Mouse (Mus musculus): ENCODE data around the gene Lama2. TPM values are rescaled to one million over a fixed set of nuclear protein-coding genes. Genes with fewer than 3 reads are reported as not detected.

Gene Lama2
- polyA plus RNA-seq, 1 experiment from 2014 or later: 6.7 TPM

DNA sequence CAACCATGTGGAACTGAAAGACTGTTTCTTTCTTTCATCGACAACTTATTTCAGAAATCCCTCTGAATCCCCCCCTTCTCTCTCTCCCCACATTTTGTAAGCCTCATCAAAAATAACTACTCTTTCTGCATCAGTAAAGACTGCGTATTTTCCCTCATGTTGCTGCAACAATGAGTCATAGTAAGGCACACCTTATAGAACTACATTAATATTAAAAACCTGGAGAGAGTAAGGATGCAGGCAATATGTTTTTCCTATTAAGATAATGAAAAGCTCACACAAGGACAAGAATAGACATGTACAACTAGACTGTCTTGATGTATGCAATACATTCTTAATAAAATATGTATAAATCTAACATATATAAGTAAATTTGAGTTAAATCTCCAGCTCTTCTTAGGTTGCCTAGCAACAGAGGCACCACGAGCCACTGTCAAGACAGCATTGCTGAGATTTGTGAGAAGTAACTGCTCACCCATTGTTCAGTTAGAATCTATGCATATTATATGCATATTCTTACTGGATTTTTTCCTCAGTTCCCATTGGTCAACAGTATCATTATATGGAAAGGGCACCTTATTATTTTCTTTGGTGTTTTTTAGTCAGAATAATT, 110.6 kb downstream of the Lama2 start:
- Histone ChIP-seq H3K27ac (no peak overlapping the region), H3K4me2 (replicated peaks) (no peak overlapping the region), H3K4me1 (replicated peaks) (no peaks in the 10 kb centered on the region), H3K36me3 (no peaks in the 10 kb centered on the region), H3K9ac (no peak overlapping the region), H3K9me3 (no peaks in the 10 kb centered on the region), H3K4me3 (replicated peaks) (no peak overlapping the region), H3K27me3 (replicated peaks) (no peaks in the 10 kb centered on the region)
- 73% methylated on average over 3 of the region's 3 CpGs for WGBS
- no peak for ATAC-seq

DNA sequence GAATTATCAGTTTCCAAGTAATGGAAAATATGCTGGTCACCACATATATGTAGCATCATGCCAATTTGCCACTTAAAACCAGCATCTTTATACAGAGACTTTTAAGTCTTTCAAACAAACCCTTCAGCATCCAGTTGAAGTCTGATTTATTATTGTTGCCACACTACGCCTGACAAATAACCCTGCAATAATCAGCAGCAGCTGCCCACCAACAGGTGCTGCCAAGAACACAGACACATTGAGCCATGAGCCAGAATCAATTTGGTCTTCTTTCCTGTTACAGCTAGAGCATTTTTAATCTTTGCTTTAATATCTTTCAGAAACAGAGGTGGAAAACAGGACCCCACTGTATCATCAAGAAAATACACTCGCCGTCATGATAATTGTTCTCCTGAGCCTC, 118.7 kb downstream of the Lama2 start:
- Histone ChIP-seq H3K4me3 (replicated peaks) (no peak overlapping the region), H3K27me3 (replicated peaks) (no peaks in the 10 kb centered on the region), H3K9me3 (no peaks in the 10 kb centered on the region), H3K36me3 (no peaks in the 10 kb centered on the region), H3K4me2 (replicated peaks) (no peak overlapping the region), H3K4me1 (replicated peaks) (no peaks in the 10 kb centered on the region), H3K9ac (no peak overlapping the region), H3K27ac (no peak overlapping the region)
- 84% methylated on average over 3 of the region's 3 CpGs for WGBS
- ATAC-seq: no peak

DNA sequence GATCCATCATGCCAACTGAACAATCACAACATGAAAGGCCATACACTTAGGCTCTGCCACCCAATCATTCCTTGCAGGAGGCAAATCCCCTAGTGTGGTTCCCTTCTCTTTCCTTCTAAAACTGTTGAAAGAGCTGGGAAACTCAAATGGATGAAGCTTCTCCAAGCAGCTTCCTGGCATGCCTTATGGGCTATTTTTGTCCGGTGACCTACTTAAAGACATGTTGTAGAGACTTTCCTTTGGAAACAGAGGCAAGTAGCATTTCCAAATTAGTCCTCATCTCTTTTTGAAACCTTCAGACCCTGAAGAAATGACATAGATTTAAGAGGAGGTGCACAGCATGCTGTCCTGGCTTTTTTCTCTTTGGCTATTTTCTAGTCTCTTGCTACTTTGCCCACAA, 131.1 kb downstream of the Lama2 start:
- H3K27me3 ChIP-seq (replicated peaks): no peaks in the 10 kb centered on the region
- H3K4me2 ChIP-seq (replicated peaks): no peak overlapping the region
- H3K36me3 ChIP-seq: no peaks in the 10 kb centered on the region
- H3K27ac ChIP-seq: no peak overlapping the region
- no peak overlapping the region for H3K4me3 ChIP-seq (replicated peaks)
- WGBS: 89% methylated on average over 1 of the region's 1 CpGs
- H3K9me3 ChIP-seq: no peaks in the 10 kb centered on the region
- no peak for ATAC-seq
- no peak overlapping the region for H3K9ac ChIP-seq
- no peaks in the 10 kb centered on the region for H3K4me1 ChIP-seq (replicated peaks)

DNA sequence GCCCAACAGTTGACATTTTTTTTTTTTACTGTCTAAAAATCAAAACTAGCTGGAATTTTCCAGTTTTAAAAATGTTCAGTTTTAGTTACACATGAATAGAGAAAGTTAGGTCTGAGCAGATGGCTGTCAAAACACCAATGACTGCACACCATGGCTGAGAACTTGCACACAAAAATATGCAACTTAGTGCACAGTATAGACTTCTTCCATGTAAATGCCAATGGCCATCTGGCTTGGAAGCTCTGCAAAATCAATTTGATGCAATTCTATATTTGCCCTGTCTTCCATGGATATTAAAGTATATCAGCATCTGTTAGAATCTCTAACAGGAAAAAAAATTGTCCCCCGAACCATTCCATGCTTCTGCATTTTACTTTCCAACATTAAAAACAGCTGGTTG, 135.5 kb downstream of the Lama2 start:
- Histone ChIP-seq H3K36me3 (no peaks in the 10 kb centered on the region), H3K4me3 (replicated peaks) (no peak overlapping the region), H3K9me3 (no peaks in the 10 kb centered on the region), H3K27me3 (replicated peaks) (no peaks in the 10 kb centered on the region), H3K9ac (no peak overlapping the region), H3K4me2 (replicated peaks) (no peak overlapping the region), H3K27ac (no peak overlapping the region), H3K4me1 (replicated peaks) (no peaks in the 10 kb centered on the region)
- no peak for ATAC-seq
- WGBS: 88% methylated on average over 1 of the region's 1 CpGs

DNA sequence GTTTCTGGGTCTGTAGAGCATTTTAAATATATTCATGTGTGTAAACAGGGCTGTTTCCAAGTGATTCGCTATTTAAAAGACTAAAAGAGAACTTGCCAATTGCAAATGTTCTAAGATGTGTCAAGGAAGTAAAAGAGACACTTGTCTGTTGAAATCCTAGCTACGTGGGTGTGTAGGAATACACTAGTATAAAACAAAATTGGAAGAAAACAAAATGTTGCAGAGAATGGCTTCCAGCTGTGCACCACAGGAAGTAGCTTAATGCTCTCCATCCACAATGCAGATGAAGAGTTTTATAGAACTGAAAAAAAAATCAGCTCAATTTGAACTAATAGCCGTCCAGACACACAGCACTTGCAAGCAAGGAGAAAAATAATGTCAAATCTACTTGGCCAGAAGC, 144.0 kb downstream of the Lama2 start:
- Histone ChIP-seq H3K4me2 (replicated peaks) (no peak overlapping the region), H3K9ac (no peak overlapping the region), H3K4me1 (replicated peaks) (no peaks in the 10 kb centered on the region), H3K36me3 (no peaks in the 10 kb centered on the region), H3K9me3 (no peaks in the 10 kb centered on the region), H3K27me3 (replicated peaks) (no peaks in the 10 kb centered on the region), H3K27ac (no peak overlapping the region), H3K4me3 (replicated peaks) (no peak overlapping the region)
- ATAC-seq: no peak
- WGBS: 52% methylated on average over 3 of the region's 3 CpGs

DNA sequence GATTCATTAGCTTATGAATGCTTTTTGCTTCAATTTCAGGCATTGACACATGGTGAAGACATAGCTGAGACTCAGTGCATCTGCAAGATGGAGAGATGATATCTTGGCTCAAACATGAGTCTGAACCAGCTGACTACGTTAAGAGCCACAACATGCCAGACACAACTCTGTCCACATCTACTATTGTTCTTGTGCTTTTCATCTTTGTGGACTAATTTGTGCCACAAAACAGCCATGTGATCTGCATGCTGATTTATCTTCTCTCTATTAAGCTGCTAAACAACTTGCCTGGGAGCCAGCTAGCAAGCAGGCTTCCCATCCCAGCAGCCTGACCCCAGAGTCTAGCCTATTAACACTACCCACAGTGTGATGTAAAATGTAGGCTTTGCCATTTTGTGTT, 151.3 kb downstream of the Lama2 start:
- H3K27ac ChIP-seq: no peak overlapping the region
- WGBS: 78% methylated on average over 1 of the region's 1 CpGs
- no peak overlapping the region for H3K9ac ChIP-seq
- ATAC-seq: no peak
- no peaks in the 10 kb centered on the region for H3K36me3 ChIP-seq
- no peaks in the 10 kb centered on the region for H3K27me3 ChIP-seq (replicated peaks)
- no peak overlapping the region for H3K4me2 ChIP-seq (replicated peaks)
- H3K9me3 ChIP-seq: no peaks in the 10 kb centered on the region
- no peaks in the 10 kb centered on the region for H3K4me1 ChIP-seq (replicated peaks)
- no peak overlapping the region for H3K4me3 ChIP-seq (replicated peaks)

DNA sequence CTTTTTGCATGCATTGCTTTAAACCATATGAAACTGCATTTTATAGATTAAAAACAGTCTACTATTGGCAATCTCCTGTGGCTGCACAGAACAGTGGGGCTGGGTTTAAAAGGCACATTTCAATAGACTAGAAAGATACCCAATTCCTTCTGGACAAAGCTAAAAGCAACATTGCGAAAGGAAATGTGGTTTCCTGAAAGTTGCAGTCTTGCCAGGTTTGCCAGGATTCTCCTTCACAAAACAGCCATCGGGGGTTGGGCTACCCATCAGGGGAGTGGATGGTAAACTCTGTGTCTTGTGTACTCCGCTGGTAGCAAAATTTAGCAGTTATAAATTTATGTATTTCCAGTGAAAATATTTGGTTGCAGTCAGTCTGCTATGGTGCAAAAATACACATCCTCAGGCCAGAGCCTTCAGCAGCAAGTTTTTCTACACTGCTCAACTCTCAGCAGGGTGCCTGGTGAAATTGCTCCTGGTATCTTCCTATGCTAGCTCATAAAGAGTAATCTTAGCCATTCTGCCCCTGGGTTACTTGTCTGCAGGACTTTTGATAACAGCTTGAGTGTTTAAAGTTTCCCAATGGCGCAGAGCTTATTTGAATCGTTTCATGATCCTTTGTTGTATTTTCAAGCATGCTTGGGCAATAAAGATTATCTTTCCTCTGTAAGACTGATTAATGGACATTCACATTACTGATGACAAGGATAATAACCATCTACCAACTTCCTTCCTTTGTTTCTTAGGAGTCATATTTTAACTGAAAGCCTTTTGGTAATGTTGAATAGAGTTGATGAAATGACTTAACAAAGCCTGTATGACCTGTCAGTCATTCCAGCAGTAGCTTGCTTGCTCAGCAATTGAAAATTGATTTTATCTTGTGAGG, 205.7 kb downstream of the Lama2 start:
- ATAC-seq: no peak

DNA sequence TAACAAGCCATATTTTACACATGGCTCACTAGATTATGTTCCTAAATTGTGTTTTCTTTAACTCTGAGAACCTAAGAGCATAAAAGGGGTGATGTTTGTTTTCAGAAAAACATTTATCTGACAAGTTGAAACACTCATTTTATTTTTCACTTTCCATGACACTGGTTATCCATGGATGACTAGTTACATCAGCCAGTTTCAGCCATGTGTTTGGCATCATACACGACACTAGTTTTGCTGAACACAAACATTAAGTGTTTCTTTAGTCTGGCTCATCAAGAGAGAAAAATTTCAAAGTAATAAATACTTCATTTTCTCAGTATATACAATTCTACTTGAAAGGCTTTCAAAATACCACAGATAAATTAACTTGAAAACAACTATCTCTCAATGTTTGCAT, 228.8 kb downstream of the Lama2 start:
- H3K27ac ChIP-seq: no peak overlapping the region
- no peak overlapping the region for H3K9ac ChIP-seq
- H3K9me3 ChIP-seq: no peaks in the 10 kb centered on the region
- no peaks in the 10 kb centered on the region for H3K36me3 ChIP-seq
- no peak overlapping the region for H3K4me3 ChIP-seq (replicated peaks)
- no peak overlapping the region for H3K4me2 ChIP-seq (replicated peaks)
- no peaks in the 10 kb centered on the region for H3K4me1 ChIP-seq (replicated peaks)
- 49% methylated on average over 1 of the region's 1 CpGs for WGBS
- no peaks in the 10 kb centered on the region for H3K27me3 ChIP-seq (replicated peaks)
- no peak for ATAC-seq

More for the DNA sequence above, 205.7 kb downstream of the Lama2 start:
- Histone ChIP-seq H3K4me2 (replicated peaks) (no peak overlapping the region), H3K4me1 (replicated peaks) (no peaks in the 10 kb centered on the region), H3K4me3 (replicated peaks) (no peak overlapping the region), H3K27me3 (replicated peaks) (no peaks in the 10 kb centered on the region), H3K9me3 (no peaks in the 10 kb centered on the region), H3K9ac (no peak overlapping the region), H3K27ac (no peak overlapping the region), H3K36me3 (no peaks in the 10 kb centered on the region)
- WGBS: 61% methylated on average over 5 of the region's 5 CpGs

DNA sequence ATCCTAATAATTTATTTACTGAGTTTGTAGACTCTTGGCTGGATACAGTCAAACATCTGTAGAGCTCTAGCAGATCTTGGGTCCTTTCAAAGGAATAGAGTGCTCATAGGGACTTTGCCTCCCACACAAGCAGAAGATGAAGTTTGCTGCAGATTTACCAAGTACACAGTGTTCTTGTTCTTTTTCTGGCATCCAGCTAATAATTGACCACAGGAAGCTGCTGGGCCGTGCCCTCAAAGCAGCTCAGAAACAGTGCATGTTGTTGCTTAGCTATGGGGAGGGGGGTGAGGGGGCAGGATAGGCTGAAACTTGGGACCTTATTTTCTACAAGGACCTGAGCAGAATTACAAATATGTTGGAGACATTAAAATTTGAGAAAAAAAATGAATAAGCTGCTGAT, 232.0 kb downstream of the Lama2 start:
- Histone ChIP-seq H3K27ac (no peak overlapping the region), H3K4me1 (replicated peaks) (no peaks in the 10 kb centered on the region), H3K9me3 (no peaks in the 10 kb centered on the region), H3K4me3 (replicated peaks) (no peak overlapping the region), H3K9ac (no peak overlapping the region), H3K4me2 (replicated peaks) (no peak overlapping the region), H3K27me3 (replicated peaks) (no peaks in the 10 kb centered on the region), H3K36me3 (no peaks in the 10 kb centered on the region)
- 24% methylated on average over 1 of the region's 1 CpGs for WGBS
- no peak for ATAC-seq

DNA sequence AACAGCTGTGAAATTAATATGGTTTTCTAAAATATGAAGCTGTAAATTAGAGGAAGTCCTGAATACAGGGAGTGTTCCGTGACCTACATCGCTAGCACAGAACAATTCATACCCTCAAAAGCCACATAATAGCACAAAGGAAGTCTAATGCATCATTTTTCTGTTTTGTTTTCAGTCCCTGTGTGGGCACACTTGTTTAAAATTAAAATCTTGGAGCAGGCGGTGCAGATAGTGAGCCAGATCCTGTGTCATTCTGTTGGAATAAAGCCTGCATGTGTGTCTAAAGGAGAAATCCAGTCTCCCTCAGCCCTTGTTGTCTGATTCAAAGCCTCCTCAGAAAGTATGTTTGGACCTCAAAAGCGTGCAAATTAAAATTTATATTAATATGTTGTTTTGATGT, 234.9 kb downstream of the Lama2 start:
- no peak overlapping the region for H3K27ac ChIP-seq
- H3K9ac ChIP-seq: no peak overlapping the region
- no peak overlapping the region for H3K4me3 ChIP-seq (replicated peaks)
- H3K27me3 ChIP-seq (replicated peaks): no peaks in the 10 kb centered on the region
- no peaks in the 10 kb centered on the region for H3K36me3 ChIP-seq
- no peak for ATAC-seq
- no peaks in the 10 kb centered on the region for H3K9me3 ChIP-seq
- no peaks in the 10 kb centered on the region for H3K4me1 ChIP-seq (replicated peaks)
- WGBS: 88% methylated on average over 4 of the region's 4 CpGs
- H3K4me2 ChIP-seq (replicated peaks): no peak overlapping the region

DNA sequence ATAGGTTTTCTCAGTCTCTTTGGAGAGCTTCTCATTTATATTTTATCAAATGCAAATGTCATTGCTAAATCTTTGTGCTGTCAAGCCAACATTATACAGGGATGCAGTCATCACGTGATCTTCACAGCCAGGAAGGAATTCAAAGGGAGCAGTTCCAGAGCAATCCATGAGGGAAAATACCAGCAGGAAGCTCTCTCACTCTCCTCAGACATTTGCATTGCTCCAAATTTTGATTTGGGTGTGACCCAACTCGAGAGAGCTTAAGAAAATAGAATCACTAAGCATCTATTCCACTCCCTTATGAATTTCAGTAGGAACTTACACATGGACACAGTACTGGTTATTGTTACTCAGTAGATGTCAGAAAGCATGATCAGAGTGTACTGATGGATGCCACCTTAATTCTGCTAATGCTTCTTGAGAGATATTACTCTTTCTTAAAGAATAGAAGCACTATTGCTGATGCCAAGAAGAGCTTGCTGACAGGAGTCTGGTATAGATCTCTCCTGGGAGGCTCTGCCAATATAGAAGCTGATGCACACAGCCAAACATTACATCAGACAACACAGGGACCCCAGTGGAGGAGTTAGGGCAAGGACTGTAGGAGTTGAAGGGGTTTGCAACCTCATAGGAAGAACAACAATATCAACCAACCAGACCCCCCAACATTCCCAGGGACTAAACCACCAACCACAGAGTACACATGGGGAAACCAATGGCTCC, 236.5 kb downstream of the Lama2 start:
- no peaks in the 10 kb centered on the region for H3K27me3 ChIP-seq (replicated peaks)
- no peaks in the 10 kb centered on the region for H3K4me1 ChIP-seq (replicated peaks)
- no peak overlapping the region for H3K9ac ChIP-seq
- H3K9me3 ChIP-seq: no peaks in the 10 kb centered on the region
- no peak overlapping the region for H3K27ac ChIP-seq
- H3K4me2 ChIP-seq (replicated peaks): no peak overlapping the region
- no peak overlapping the region for H3K4me3 ChIP-seq (replicated peaks)
- no peaks in the 10 kb centered on the region for H3K36me3 ChIP-seq
- WGBS: 53% methylated on average over 2 of the region's 2 CpGs
- no peak for ATAC-seq

DNA sequence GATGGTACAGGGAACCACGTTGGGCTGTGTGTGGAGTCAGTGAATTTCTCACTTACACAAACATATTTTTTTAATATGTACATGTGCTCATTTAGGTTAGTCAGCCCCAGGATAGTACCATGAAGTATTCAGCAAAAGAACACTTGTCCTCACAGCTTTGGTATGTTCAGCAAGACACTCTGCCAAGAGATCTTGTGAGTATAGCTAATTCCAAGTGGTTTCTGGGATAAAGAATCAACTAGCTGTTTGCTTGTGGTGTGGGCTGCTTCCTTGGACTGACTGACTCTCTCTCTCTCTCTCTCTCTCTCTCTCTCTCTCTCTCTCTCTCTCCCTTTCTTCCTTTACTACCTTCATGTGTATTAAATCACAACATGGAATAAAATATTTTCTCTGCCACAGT, 241.3 kb downstream of the Lama2 start:
- Histone ChIP-seq H3K36me3 (no peaks in the 10 kb centered on the region), H3K9me3 (no peaks in the 10 kb centered on the region), H3K4me1 (replicated peaks) (no peaks in the 10 kb centered on the region), H3K4me2 (replicated peaks) (no peak overlapping the region), H3K9ac (no peak overlapping the region), H3K27me3 (replicated peaks) (no peaks in the 10 kb centered on the region), H3K27ac (no peak overlapping the region), H3K4me3 (replicated peaks) (no peak overlapping the region)
- WGBS: 45% methylated on average over 1 of the region's 1 CpGs
- ATAC-seq: no peak
